Mouse (Mus musculus): ENCODE results near the gene Fxyd6.

Gene Fxyd6

GRCm38 (mm10) chr9:45376883-45377282, 6.9 kb downstream of the Fxyd6 start:
- no peak for DNase-seq

DNA sequence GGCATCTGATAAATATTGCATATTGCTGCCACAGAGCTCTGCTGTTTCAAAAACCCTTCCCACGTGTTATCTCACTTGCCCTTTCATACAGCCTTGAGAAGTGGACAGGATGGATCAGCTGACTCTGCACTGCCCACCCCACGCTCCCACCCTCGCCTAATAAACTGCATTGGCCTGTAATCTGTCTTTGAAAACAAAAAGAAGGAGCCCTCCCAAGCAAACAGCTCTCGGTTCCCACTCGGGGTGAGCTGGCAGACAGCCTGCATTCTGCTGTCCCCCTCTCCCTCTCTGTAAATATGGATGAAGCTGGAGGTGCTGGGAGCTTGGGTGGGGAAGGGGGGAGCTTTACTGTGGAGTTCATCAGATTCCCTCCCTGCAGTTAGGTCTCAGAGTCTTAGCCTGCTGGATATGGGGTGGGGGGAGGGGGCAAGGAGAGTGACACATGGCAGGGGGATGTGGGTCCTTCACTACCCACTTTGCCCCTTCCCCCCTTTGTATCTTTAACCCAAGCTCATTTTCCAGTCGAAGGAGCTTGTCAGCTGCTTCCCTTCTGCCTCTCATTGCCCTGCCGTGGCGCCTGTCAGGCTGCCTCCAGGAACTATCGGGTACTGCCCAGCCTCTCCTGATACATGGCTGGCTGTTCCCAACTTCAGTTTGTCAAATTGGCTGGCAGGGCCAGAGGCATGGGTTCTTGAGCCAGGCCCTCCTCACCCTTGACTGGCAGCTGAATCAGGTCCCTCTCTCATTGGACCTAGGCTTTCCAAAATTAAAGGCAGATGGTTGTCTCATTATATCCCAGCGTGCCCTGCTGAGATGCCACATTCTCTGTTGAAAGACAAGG, 10.6 kb downstream of the Fxyd6 start:
- DNase-seq: no peak

DNA sequence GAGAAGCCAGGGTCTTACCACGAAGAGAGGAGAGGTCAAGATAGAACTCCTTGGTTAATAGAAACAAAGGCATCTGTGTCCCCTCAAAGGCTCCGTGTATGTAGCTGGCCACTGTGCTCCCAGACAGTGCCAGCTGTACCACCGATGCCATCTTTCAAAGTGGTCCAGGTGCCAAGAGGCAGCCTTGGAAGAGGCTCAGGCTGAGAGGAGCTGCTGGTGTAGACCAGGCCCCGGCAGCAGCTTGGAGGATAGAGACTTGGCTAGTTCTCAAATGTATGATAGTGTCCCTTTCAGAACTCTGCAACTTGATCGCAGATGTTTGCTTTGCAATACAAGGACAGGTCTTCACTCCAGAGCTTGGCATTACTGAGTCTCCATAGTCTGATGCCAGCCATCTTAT, 12.4 kb downstream of the Fxyd6 start:
- DNase-seq: no peak

GRCm38 (mm10) chr9:45382834-45383233, 12.8 kb downstream of the Fxyd6 start:
- DNase-seq: no peak

GRCm38 (mm10) chr9:45383883-45384282, 13.9 kb downstream of the Fxyd6 start:
- DNase-seq: no peak

GRCm38 (mm10) chr9:45386698-45387097, 16.7 kb downstream of the Fxyd6 start:
- DNase-seq: no peak

- DNase-seq: peak; percentile 84 to 94
Observed at GRCm38 (mm10) chr9:45388385-45388994, 18.5 kb downstream of the Fxyd6 start.

- DNase-seq: no peak
Observed at GRCm38 (mm10) chr9:45389596-45389995, 19.6 kb downstream of the Fxyd6 start.

GRCm38 (mm10) chr9:45391299-45391698, 21.3 kb downstream of the Fxyd6 start:
- no peak for DNase-seq

DNA sequence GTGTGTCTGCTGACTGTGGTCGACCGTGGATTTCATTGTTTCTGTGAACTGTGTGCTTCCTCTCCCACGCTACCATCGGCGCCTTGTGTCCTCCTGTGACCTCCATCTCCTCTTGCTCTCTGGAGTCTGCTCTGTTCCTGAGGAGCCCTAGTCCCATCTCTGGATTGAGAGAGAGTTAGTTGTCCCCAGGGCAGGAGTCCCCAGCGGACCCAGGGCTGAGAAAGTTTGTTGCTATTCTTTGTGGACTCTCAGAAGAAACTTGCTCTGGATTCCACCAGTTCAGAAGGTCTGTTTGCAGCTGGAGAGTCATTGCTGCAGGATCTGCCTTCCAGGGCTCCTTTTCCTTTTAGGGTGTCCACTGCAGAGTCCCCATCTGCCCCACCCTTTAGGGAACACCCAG, 25.2 kb downstream of the Fxyd6 start:
- DNase-seq: no peak

- DNase-seq: no peak
Observed at GRCm38 (mm10) chr9:45395796-45396195, 25.8 kb downstream of the Fxyd6 start.

GRCm38 (mm10) chr9:45398336-45398735, 28.4 kb downstream of the Fxyd6 start:
- peak; percentile 70 to 90 for DNase-seq

DNA sequence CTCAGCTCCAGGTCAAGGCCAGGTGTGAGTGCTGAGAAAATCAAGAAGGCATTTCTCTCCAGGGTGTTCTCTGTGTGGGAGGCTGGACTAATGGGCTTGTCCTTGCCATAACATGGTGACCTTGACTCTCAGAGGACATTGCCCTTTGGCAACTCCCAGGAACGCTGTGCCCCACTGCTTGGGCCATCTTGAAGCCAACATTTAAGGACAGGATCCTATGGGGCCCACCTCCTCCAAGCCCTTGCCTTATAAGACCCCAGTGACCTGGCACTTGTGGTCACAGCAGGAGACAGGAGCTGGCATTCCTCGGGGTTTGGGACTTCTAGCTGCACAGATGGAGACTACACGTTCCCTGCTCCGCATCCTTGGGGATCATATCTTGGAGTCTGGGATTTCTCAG, 29.4 kb downstream of the Fxyd6 start, which contains the start of gene Fxyd2:
Fxyd2 (plus strand) TSS at position 236 of the 400 bp plus-strand sequence.
- DNase-seq: peak; percentile 57 to 82

- peak; percentile 56 to 80 for DNase-seq
Observed at GRCm38 (mm10) chr9:45401851-45402250, 31.9 kb downstream of the Fxyd6 start.

GRCm38 (mm10) chr9:45402957-45403356, 33.0 kb downstream of the Fxyd6 start:
- peak; percentile 60 to 82 for DNase-seq

- DNase-seq: peak; percentile 81 to 91
Observed at GRCm38 (mm10) chr9:45405694-45406093, 35.7 kb downstream of the Fxyd6 start.

- DNase-seq: peak; percentile 66 to 74
Observed at GRCm38 (mm10) chr9:45406808-45407207, 36.8 kb downstream of the Fxyd6 start.

GRCm38 (mm10) chr9:45407706-45408675, 38.0 kb downstream of the Fxyd6 start:
- peak; percentile 83 to 87 for DNase-seq

GRCm38 (mm10) chr9:45410193-45410592, 40.2 kb downstream of the Fxyd6 start:
- DNase-seq: no peak

GRCm38 (mm10) chr9:45410614-45411013, 40.6 kb downstream of the Fxyd6 start:
- DNase-seq: no peak

DNA sequence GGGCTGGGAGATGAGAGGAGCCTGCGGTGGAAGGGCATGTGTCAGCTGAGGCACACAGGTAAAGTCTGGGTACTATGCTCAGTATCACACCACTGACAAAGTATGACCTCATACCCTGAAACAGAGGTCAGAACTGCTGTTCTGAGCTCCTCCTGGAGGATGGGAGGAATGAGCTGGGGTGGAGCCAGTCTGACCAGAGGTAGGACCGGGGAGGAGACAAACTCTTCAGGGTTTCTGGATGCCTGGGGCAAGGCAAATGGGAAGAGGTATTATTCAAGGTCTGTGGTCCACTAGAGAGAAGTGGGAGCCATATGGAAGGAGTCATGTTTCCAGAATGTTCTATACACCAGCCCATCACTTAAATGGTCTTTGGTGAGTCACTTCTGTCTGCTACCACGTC, 41.1 kb downstream of the Fxyd6 start:
- DNase-seq: no peak

DNA sequence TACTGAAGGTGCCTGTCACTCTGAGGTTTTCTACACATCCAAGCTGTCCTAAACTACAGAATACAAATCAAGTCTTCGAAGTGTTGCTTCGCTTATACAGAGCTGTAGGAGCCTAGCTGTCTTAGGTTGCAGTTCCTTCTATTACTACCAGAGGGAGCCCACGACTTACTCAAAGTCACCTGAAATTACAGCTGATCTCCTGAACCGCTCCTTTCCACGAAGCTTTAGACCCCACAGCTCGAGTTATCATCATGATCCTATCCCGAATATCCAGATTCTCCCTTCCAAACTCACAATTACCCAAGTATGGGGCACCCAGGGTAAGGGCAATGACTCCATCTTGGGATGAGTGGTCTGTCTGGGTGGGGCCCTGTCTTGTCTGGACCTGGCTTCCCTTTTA, 41.8 kb downstream of the Fxyd6 start:
- peak in 1 of 2 experiments; percentile 51 for DNase-seq

DNA sequence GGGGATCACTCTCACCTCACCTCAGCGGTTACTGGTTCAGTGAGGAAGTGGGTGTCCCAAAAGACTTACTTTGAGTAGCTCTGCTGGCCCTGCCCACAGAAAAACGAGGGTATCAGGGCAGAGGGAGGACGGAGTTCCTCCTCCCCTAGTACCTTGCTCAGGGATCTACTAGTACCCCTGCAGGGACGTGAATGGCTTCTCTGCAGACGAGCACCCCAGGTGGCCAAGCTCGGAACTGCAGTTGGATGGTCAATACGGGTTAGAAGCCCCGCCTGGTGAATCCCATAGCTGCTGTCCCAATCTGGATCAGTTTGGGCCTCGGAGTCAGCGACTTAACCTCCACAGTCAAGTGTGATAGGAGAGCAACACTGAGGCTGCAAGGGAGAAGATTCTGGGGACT, 42.3 kb downstream of the Fxyd6 start:
- DNase-seq: peak; percentile 88 to 95

All from kidney, adult 8-10 months (tissue).